Mouse (Mus musculus): ENCODE data around the gene Gm21149. TPM values are rescaled to one million over a fixed set of nuclear protein-coding genes. Genes with fewer than 3 reads are reported as not detected.
A peak's percentile ranks its signal among the peaks of the same experiment; 100 is the strongest.
"Not testable (repeated sequence)": the region's sequence is repeated elsewhere in the genome, so short reads cannot be mapped to it uniquely, and the experiment has no call there.

Gm21149 gene
- polyA plus RNA-seq, 1 experiment from 2014 or later, result not detected

- H3K27me3 ChIP-seq (replicated peaks); H3K4me3 ChIP-seq (replicated peaks); H3K4me2 ChIP-seq; H3K4me1 ChIP-seq; H3K27ac ChIP-seq (replicated peaks); H3K9ac ChIP-seq (replicated peaks); H3K36me3 ChIP-seq: not testable (repeated sequence)
- WGBS, result 37% methylated on average over 5 of the region's 5 CpGs
- H3K9me3 ChIP-seq (replicated peaks), result peaks cover 24% of the 10 kb centered on the region
- peak; percentile 81 for ATAC-seq (ENCODE audit: low FRiP score)
Observed at GRCm38 (mm10) chr5:15498774-15499400, 22.6 kb upstream of the Gm21149 start.

GRCm38 (mm10) chr5:15498350-15498749 is 22.0 kb upstream of the Gm21149 start:
- not testable (repeated sequence) for H3K9ac ChIP-seq (replicated peaks); H3K36me3 ChIP-seq; H3K27me3 ChIP-seq (replicated peaks); H3K4me2 ChIP-seq; H3K4me1 ChIP-seq; H3K4me3 ChIP-seq (replicated peaks); H3K27ac ChIP-seq (replicated peaks)
- peak; percentile 61; the same call in 1 of the 2 replicates for ATAC-seq (ENCODE audit: low FRiP score)
- 80% methylated on average over 3 of the region's 3 CpGs for WGBS
- peaks cover 29% of the 10 kb centered on the region for H3K9me3 ChIP-seq (replicated peaks)

GRCm38 (mm10) chr5:15490934-15491333 is 14.6 kb upstream of the Gm21149 start:
- ATAC-seq (ENCODE audit: low FRiP score), result peak; percentile 24; the same call in 1 of the 2 replicates
- not testable (repeated sequence) for H3K27ac ChIP-seq (replicated peaks); H3K4me1 ChIP-seq; H3K27me3 ChIP-seq (replicated peaks); H3K36me3 ChIP-seq; H3K4me3 ChIP-seq (replicated peaks); H3K4me2 ChIP-seq; H3K9ac ChIP-seq (replicated peaks)
- 65% methylated on average over 2 of the region's 2 CpGs for WGBS
- H3K9me3 ChIP-seq (replicated peaks), result peaks cover 36% of the 10 kb centered on the region

- no peak overlapping the region for H3K4me2 ChIP-seq
- ATAC-seq (ENCODE audit: low FRiP score), result no peak; the same call in 1 of the 2 replicates
- 90% methylated on average over 5 of the region's 5 CpGs for WGBS
- no peaks in the 10 kb centered on the region for H3K36me3 ChIP-seq
- no peaks in the 10 kb centered on the region for H3K4me1 ChIP-seq
- no peak overlapping the region for H3K27ac ChIP-seq (replicated peaks)
- peaks cover 37% of the 10 kb centered on the region for H3K9me3 ChIP-seq (replicated peaks)
- H3K27me3 ChIP-seq (replicated peaks), result no peaks in the 10 kb centered on the region
- no peak overlapping the region for H3K9ac ChIP-seq (replicated peaks)
- no peak overlapping the region for H3K4me3 ChIP-seq (replicated peaks)
Observed at GRCm38 (mm10) chr5:15488743-15489142, 12.4 kb upstream of the Gm21149 start.

- not testable (repeated sequence) for H3K9ac ChIP-seq (replicated peaks); ATAC-seq (ENCODE audit: low FRiP score); H3K36me3 ChIP-seq; H3K4me3 ChIP-seq (replicated peaks); H3K27ac ChIP-seq (replicated peaks); H3K4me1 ChIP-seq; H3K27me3 ChIP-seq (replicated peaks); H3K4me2 ChIP-seq
- H3K9me3 ChIP-seq (replicated peaks), result peaks cover 27% of the 10 kb centered on the region
- 25% methylated on average over 2 of the region's 2 CpGs for WGBS
Observed at GRCm38 (mm10) chr5:15484616-15485015, 8.3 kb upstream of the Gm21149 start.

DNA sequence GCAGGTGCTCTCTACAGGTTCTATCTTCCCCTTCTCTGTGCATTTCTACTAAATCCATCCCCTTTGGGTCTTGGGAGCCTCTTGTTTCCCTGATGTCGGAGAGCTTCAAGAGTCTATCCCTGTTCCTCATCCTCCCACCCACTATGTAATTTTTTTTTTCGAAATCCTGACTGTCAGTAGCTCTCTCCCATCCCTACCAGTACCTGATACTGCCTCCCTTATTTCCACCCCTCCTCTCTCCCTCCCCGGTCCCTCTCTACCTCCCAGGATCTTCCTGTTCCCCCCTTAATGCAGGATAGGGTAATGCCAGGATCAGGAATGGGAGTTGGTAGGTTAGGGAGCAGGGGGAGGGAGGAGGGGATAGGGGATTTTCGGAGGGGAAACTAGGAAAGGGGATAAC is 7.3 kb upstream of the Gm21149 start:
- not testable (repeated sequence) for H3K4me1 ChIP-seq; H3K36me3 ChIP-seq; H3K4me2 ChIP-seq; H3K4me3 ChIP-seq (replicated peaks); H3K9ac ChIP-seq (replicated peaks); H3K27me3 ChIP-seq (replicated peaks); H3K27ac ChIP-seq (replicated peaks); ATAC-seq (ENCODE audit: low FRiP score)
- 60% methylated on average over 4 of the region's 4 CpGs for WGBS
- peaks cover 23% of the 10 kb centered on the region for H3K9me3 ChIP-seq (replicated peaks)

DNA sequence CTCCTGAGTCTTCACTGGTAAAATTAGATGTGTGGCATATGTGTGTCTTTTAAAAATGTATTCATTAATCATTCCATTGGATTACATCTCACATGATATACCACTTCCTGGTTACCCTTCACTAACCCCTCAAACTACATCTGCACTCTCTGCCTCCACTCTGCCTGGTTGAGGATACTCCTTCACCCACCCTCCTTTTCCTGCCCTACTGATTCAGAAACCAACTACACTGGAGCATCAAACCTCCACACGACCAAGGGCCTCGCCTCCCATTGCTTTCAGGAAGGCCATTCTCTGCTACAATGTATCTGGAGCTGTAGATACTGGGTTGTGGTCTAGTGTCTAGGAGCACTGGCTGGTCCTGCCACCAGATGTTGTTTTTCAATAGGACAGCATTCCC is 6.5 kb upstream of the Gm21149 start:
- not testable (repeated sequence) for ATAC-seq (ENCODE audit: low FRiP score); H3K4me3 ChIP-seq (replicated peaks); H3K27ac ChIP-seq (replicated peaks); H3K4me1 ChIP-seq; H3K4me2 ChIP-seq; H3K27me3 ChIP-seq (replicated peaks); H3K9ac ChIP-seq (replicated peaks); H3K36me3 ChIP-seq
- 69% methylated on average over 2 of the region's 2 CpGs for WGBS
- peaks cover 27% of the 10 kb centered on the region for H3K9me3 ChIP-seq (replicated peaks)

GRCm38 (mm10) chr5:15470141-15470540 is 6.2 kb downstream of the Gm21149 start:
- not testable (repeated sequence) for H3K4me3 ChIP-seq (replicated peaks); H3K9ac ChIP-seq (replicated peaks); H3K4me2 ChIP-seq; ATAC-seq (ENCODE audit: low FRiP score); H3K4me1 ChIP-seq; H3K36me3 ChIP-seq; H3K27ac ChIP-seq (replicated peaks); H3K27me3 ChIP-seq (replicated peaks)
- H3K9me3 ChIP-seq (replicated peaks), result peaks cover 23% of the 10 kb centered on the region
- 85% methylated on average over 1 of the region's 1 CpGs for WGBS

DNA sequence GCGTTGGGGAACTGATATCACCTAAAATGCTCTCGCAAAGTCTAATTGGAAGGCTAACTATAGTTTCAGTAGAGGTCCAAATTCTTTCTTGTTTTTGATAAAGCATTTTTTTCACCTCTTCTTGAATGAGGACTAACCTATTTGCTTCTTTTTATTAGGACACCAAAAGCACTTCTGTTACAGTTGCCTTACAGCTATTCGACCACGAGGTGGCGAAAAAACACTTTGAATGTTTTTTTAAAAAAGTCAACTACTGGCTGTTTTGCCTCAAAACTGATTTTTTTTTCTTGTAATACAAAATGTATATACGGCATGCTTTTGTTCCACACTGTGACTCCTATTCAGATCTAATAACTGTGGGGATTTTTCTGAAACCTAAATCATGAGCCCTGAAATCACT is 8.6 kb downstream of the Gm21149 start:
- not testable (repeated sequence) for H3K4me1 ChIP-seq; H3K36me3 ChIP-seq; ATAC-seq (ENCODE audit: low FRiP score); H3K27ac ChIP-seq (replicated peaks); H3K4me3 ChIP-seq (replicated peaks); H3K9ac ChIP-seq (replicated peaks); H3K4me2 ChIP-seq; H3K27me3 ChIP-seq (replicated peaks)
- 67% methylated on average over 6 of the region's 6 CpGs for WGBS
- H3K9me3 ChIP-seq (replicated peaks), result peaks cover 28% of the 10 kb centered on the region

DNA sequence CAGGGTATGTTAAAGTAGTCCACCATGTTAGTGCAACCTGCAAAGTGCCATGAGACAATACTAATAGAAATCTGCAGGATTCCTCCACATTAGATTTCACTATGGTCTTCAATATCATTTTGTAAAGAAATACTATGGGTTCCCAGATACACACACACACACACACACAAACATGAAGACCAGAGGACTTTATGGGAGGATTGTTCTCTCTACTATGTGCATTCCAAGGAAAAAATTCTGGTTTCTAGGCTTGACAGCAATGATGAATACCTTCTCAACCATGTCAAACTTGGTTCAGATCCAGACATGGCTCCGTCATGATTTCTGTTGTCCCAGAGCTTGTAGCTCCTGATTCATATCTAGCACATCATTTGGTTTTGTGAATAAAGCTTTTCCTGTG is 10.1 kb downstream of the Gm21149 start:
- WGBS, result 61% methylated on average over 1 of the region's 1 CpGs

GRCm38 (mm10) chr5:15463561-15463960 is 12.8 kb downstream of the Gm21149 start:
- H3K4me1 ChIP-seq; H3K4me2 ChIP-seq; H3K27me3 ChIP-seq (replicated peaks); ATAC-seq (ENCODE audit: low FRiP score); H3K36me3 ChIP-seq; H3K4me3 ChIP-seq (replicated peaks); H3K9ac ChIP-seq (replicated peaks); H3K27ac ChIP-seq (replicated peaks): not testable (repeated sequence)
- peaks cover 30% of the 10 kb centered on the region for H3K9me3 ChIP-seq (replicated peaks)
- 58% methylated on average over 2 of the region's 2 CpGs for WGBS

More for the DNA sequence above, 10.1 kb downstream of the Gm21149 start:
- not testable (repeated sequence) for H3K9ac ChIP-seq (replicated peaks); H3K4me3 ChIP-seq (replicated peaks); H3K27me3 ChIP-seq (replicated peaks); H3K4me2 ChIP-seq; ATAC-seq (ENCODE audit: low FRiP score); H3K36me3 ChIP-seq; H3K27ac ChIP-seq (replicated peaks); H3K4me1 ChIP-seq
- H3K9me3 ChIP-seq (replicated peaks), result peaks cover 28% of the 10 kb centered on the region

GRCm38 (mm10) chr5:15461613-15462012 is 14.7 kb downstream of the Gm21149 start:
- 62% methylated on average over 8 of the region's 8 CpGs for WGBS
- not testable (repeated sequence) for H3K4me3 ChIP-seq (replicated peaks); H3K27ac ChIP-seq (replicated peaks); H3K36me3 ChIP-seq; H3K4me1 ChIP-seq; H3K9ac ChIP-seq (replicated peaks); H3K27me3 ChIP-seq (replicated peaks); H3K4me2 ChIP-seq; ATAC-seq (ENCODE audit: low FRiP score)
- H3K9me3 ChIP-seq (replicated peaks), result peaks cover 20% of the 10 kb centered on the region

Measured in neural tube, embryonic 15.5 days (tissue).